Mouse (Mus musculus): Measurements from ENCODE around the gene Dscam. TPM values are rescaled to one million over a fixed set of nuclear protein-coding genes. Genes with fewer than 3 reads are reported as not detected.

Dscam gene
- total RNA-seq, 2 experiments from 2014 or later, result 0.15 TPM; not detected in 1

GRCm38 (mm10) chr16:97110028-97110427 is 60.5 kb downstream of the Dscam start:
- peak; percentile 87 for ATAC-seq (replicated peaks; ENCODE audit: poor library complexity, severe bottlenecking)

- ATAC-seq (replicated peaks; ENCODE audit: poor library complexity, severe bottlenecking), result peak; percentile 64
Measured at GRCm38 (mm10) chr16:97105266-97105665, 65.3 kb downstream of the Dscam start.

GRCm38 (mm10) chr16:97103046-97103445 is 67.5 kb downstream of the Dscam start:
- peak; percentile 59 for ATAC-seq (replicated peaks; ENCODE audit: poor library complexity, severe bottlenecking)

- no peak for ATAC-seq (replicated peaks; ENCODE audit: poor library complexity, severe bottlenecking)
Measured at GRCm38 (mm10) chr16:97100091-97100490, 70.5 kb downstream of the Dscam start.

- no peak for ATAC-seq (replicated peaks; ENCODE audit: poor library complexity, severe bottlenecking)
Measured at GRCm38 (mm10) chr16:97098508-97098907, 72.0 kb downstream of the Dscam start.

GRCm38 (mm10) chr16:97096709-97097108 is 73.8 kb downstream of the Dscam start:
- ATAC-seq (replicated peaks; ENCODE audit: poor library complexity, severe bottlenecking), result no peak

GRCm38 (mm10) chr16:97095496-97095895 is 75.1 kb downstream of the Dscam start:
- no peak for ATAC-seq (replicated peaks; ENCODE audit: poor library complexity, severe bottlenecking)

- ATAC-seq (replicated peaks; ENCODE audit: poor library complexity, severe bottlenecking), result no peak
Measured at GRCm38 (mm10) chr16:97089339-97089738, 81.2 kb downstream of the Dscam start.

GRCm38 (mm10) chr16:97083694-97084093 is 86.9 kb downstream of the Dscam start:
- ATAC-seq (replicated peaks; ENCODE audit: poor library complexity, severe bottlenecking), result no peak

GRCm38 (mm10) chr16:97075920-97076572 is 94.5 kb downstream of the Dscam start:
- ATAC-seq (replicated peaks; ENCODE audit: poor library complexity, severe bottlenecking), result no peak

- ATAC-seq (replicated peaks; ENCODE audit: poor library complexity, severe bottlenecking), result no peak
Measured at GRCm38 (mm10) chr16:97075137-97075902, 95.2 kb downstream of the Dscam start.

- ATAC-seq (replicated peaks; ENCODE audit: poor library complexity, severe bottlenecking), result no peak
Measured at GRCm38 (mm10) chr16:97073847-97074246, 96.7 kb downstream of the Dscam start.

GRCm38 (mm10) chr16:97072624-97073023 is 97.9 kb downstream of the Dscam start:
- ATAC-seq (replicated peaks; ENCODE audit: poor library complexity, severe bottlenecking), result no peak

- no peak for ATAC-seq (replicated peaks; ENCODE audit: poor library complexity, severe bottlenecking)
Measured at GRCm38 (mm10) chr16:97066856-97067255, 103.7 kb downstream of the Dscam start.

- peak; percentile 81 for ATAC-seq (replicated peaks; ENCODE audit: poor library complexity, severe bottlenecking)
Measured at GRCm38 (mm10) chr16:97062207-97062606, 108.3 kb downstream of the Dscam start.

GRCm38 (mm10) chr16:97061390-97061789 is 109.2 kb downstream of the Dscam start:
- no peak for ATAC-seq (replicated peaks; ENCODE audit: poor library complexity, severe bottlenecking)

GRCm38 (mm10) chr16:97060736-97061135 is 109.8 kb downstream of the Dscam start:
- ATAC-seq (replicated peaks; ENCODE audit: poor library complexity, severe bottlenecking), result no peak

- no peak for ATAC-seq (replicated peaks; ENCODE audit: poor library complexity, severe bottlenecking)
Measured at GRCm38 (mm10) chr16:97060276-97060675, 110.3 kb downstream of the Dscam start.

- ATAC-seq (replicated peaks; ENCODE audit: poor library complexity, severe bottlenecking), result no peak
Measured at GRCm38 (mm10) chr16:97035271-97035670, 135.3 kb downstream of the Dscam start.

GRCm38 (mm10) chr16:97033540-97034058 is 137.0 kb downstream of the Dscam start:
- ATAC-seq (replicated peaks; ENCODE audit: poor library complexity, severe bottlenecking), result peak; percentile 66

- no peak for ATAC-seq (replicated peaks; ENCODE audit: poor library complexity, severe bottlenecking)
Measured at GRCm38 (mm10) chr16:97027701-97028100, 142.9 kb downstream of the Dscam start.

GRCm38 (mm10) chr16:97026803-97027202 is 143.7 kb downstream of the Dscam start:
- no peak for ATAC-seq (replicated peaks; ENCODE audit: poor library complexity, severe bottlenecking)

All from granulocyte monocyte progenitor cell, adult 5-6 weeks (primary cell).